Mouse (Mus musculus) lung, adult 2 months (tissue): ENCODE measurements at regions not wholly inside any gene's neighbourhood (a gene's known extent, or its start where the extent isn't known, plus 50 kb on each side); places are given as distances from the start of the nearest gene placed in this dataset.

Source experiments
- DNase-seq: peaks from one replicate; pipeline ENCODE4 v3.0.0; 2022
- H3K4me1 ChIP-seq: fragments of 200-500 bp; 2 replicates; pipeline ENCODE4 v1.6.1; 2011; ENCODE audit warnings: low read length; ENCODE audit not compliant: control insufficient read depth, insufficient read depth
- H3K4me3 ChIP-seq: fragments of 200-500 bp; replicated peaks from 2 replicates; pipeline ENCODE3; 2011; ENCODE audit warnings: low read depth, mild to moderate bottlenecking, control low read depth, low read length; ENCODE audit errors: extremely low read depth
- CTCF ChIP-seq: fragments of 200-500 bp; IDR thresholded peaks from 2 replicates; pipeline ENCODE4 v1.5.1; 2011; ENCODE audit warnings: mild to moderate bottlenecking, low read length, control low read depth; ENCODE audit not compliant: insufficient read depth
- POLR2A ChIP-seq: fragments of 200-500 bp; IDR thresholded peaks from 2 replicates; pipeline ENCODE4 v1.6.1; 2011; ENCODE audit warnings: low read depth, mild to moderate bottlenecking, control low read depth, low read length, borderline replicate concordance; ENCODE audit errors: extremely low read depth
- WGBS: fragments of 180-500 bp; shearing (Covaris S2); methylation state at CpG from one replicate; pipeline ENCODE4 v1.1.7; 2018; 5-methylcytosine and 5-hydroxymethylcytosine counted together

- H3K4me1 ChIP-seq: no peaks in the 10 kb centered on the region
- no peak overlapping the region for H3K4me3 ChIP-seq
- no peak for TF ChIP-seq POLR2A
- no peak for TF ChIP-seq CTCF
- 57% methylated on average over 2 of the region's 2 CpGs for WGBS
- no peak for DNase-seq
Observed at GRCm38 (mm10) chr15:62500522-62500921, 1344.5 kb downstream of the Gsdmc2 start.

DNA sequence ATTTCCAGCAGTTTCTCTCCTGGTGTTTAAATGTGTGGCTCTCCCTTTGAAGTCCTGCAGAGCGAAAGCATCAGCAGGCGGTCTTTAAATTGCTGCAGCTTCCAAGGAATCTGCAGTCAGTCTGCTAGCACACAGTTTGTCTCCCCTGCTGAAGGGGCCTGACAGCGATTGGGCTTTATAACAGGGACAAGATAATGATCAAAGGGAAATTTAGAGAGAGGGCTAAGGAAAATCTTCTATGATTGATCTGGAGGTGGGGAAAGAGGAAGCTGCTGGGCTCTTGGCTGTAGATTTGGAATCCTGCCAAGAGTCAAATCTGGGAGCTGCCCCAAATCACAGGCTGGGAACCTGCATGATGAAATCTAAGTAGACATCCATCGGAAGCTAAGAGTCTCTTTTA is 1348.8 kb downstream of the Gsdmc2 start:
- no peak for TF ChIP-seq POLR2A
- no peak for TF ChIP-seq CTCF
- 37% methylated on average over 4 of the region's 4 CpGs for WGBS
- Histone ChIP-seq H3K4me1 (no peaks in the 10 kb centered on the region), H3K4me3 (no peak overlapping the region)
- DNase-seq: no peak

DNA sequence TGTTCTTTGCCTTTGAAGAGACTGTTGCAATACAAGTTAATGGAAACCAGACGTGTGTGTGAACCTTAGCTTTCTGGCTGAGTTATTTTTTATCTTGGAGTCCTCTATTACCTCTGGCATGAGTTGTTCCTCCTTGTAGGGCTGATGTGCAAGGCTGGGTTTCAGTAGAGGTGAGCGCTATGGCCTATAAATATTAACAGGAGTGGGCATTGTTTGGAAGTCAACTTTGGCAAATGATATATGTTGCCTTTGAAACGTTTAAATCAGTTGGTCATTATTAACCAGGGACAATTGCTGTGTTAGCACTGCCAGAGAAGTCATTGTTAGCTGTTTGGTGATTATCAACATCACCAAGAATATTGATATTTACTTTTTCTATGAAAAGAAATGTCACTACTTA is 1352.6 kb downstream of the Gsdmc2 start:
- no peak for DNase-seq
- H3K4me3 ChIP-seq: no peak overlapping the region
- TF ChIP-seq CTCF (no peak), POLR2A (no peak)
- WGBS: 50% methylated on average over 3 of the region's 3 CpGs
- H3K4me1 ChIP-seq: no peaks in the 10 kb centered on the region

DNA sequence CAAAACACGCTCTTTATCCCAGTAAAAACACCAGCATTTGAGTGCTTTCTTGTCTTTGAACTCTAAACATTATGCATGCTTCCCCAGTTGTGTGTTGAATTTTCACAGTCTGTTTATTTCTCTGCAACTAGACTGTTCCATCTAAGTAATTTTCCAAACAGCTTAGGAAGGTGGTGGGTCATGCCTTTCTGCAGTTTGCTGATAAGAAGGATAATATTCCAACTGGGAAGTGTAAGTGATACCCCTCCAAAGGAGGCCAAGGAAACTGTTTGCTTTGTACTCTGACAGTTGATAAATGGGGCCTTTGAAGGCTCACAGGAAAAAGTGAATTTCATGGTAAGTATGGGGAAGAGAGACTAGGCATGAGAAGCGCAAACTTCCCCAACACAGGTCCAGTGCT is 1354.4 kb downstream of the Gsdmc2 start:
- no peak overlapping the region for H3K4me3 ChIP-seq
- no peaks in the 10 kb centered on the region for H3K4me1 ChIP-seq
- no peak for TF ChIP-seq POLR2A
- TF ChIP-seq CTCF: no peak
- WGBS: 63% methylated on average over 2 of the region's 2 CpGs
- no peak for DNase-seq

DNA sequence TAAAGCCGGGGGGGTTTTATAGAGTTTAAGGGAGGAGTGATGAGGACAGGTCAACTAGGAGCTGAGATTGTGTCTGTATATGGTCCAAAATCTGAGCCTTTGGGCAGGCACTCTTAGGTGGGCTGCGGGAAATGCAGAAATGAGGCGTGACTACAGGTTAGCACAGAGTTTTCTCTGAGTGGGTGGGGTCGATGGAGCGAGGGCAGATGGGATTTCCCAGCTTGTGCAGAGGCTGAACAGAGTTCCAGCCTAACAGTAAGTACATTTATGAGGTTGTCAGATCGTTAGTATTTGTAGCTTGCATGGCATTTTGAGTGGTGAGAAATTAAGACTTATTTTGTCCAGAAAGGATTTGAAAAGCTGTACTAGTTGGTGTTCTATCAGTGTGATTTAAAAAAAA is 1358.4 kb downstream of the Gsdmc2 start:
- DNase-seq: no peak
- TF ChIP-seq POLR2A: no peak
- TF ChIP-seq CTCF: no peak
- H3K4me3 ChIP-seq: no peak overlapping the region
- no peaks in the 10 kb centered on the region for H3K4me1 ChIP-seq
- WGBS: 86% methylated on average over 6 of the region's 6 CpGs

GRCm38 (mm10) chr15:62484350-62484749 is 1360.6 kb downstream of the Gsdmc2 start:
- no peak overlapping the region for H3K4me3 ChIP-seq
- 89% methylated on average over 3 of the region's 3 CpGs for WGBS
- TF ChIP-seq POLR2A: no peak
- no peak for TF ChIP-seq CTCF

DNA sequence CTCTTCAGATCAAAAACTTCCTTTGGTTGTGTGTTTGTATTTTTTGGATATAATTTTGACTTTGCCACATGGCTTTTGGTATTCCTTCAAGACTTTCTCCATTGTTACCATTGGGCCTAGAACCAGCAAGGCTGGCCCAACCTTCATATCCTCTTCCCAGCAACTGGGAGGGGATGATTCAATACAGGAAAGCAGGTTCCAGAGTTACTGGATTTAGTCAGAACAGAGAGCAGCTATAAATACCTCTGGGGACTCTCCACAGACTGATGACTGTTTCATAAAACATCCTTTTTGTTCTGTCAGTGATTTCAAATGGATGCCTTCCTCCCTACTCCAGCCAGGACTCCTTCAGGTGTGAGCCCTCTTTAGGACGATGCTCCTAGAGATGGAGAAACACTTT is 1361.4 kb downstream of the Gsdmc2 start:
- no peak for TF ChIP-seq CTCF
- no peak for TF ChIP-seq POLR2A
- DNase-seq: no peak
- WGBS: 84% methylated on average over 1 of the region's 1 CpGs
- Histone ChIP-seq H3K4me3 (no peak overlapping the region), H3K4me1 (no peaks in the 10 kb centered on the region)

More at GRCm38 (mm10) chr15:62484350-62484749, 1360.6 kb downstream of the Gsdmc2 start:
- H3K4me1 ChIP-seq: no peaks in the 10 kb centered on the region
- DNase-seq: no peak

GRCm38 (mm10) chr15:62482357-62482756 is 1362.6 kb downstream of the Gsdmc2 start:
- TF ChIP-seq CTCF (no peak), POLR2A (no peak)
- 83% methylated on average over 7 of the region's 7 CpGs for WGBS
- no peak for DNase-seq
- no peak overlapping the region for H3K4me3 ChIP-seq
- H3K4me1 ChIP-seq: no peaks in the 10 kb centered on the region

- no peak overlapping the region for H3K4me3 ChIP-seq
- 86% methylated on average over 2 of the region's 2 CpGs for WGBS
- no peak for DNase-seq
- H3K4me1 ChIP-seq: no peaks in the 10 kb centered on the region
- TF ChIP-seq POLR2A: no peak
Observed at GRCm38 (mm10) chr15:62477779-62478178, 1367.2 kb downstream of the Gsdmc2 start.

GRCm38 (mm10) chr15:62476452-62476851 is 1368.5 kb downstream of the Gsdmc2 start:
- no peaks in the 10 kb centered on the region for H3K4me1 ChIP-seq
- TF ChIP-seq CTCF (no peak), POLR2A (no peak)
- 72% methylated on average over 4 of the region's 4 CpGs for WGBS

More at GRCm38 (mm10) chr15:62476452-62476851, 1368.5 kb downstream of the Gsdmc2 start:
- no peak for DNase-seq
- no peak overlapping the region for H3K4me3 ChIP-seq
